Mouse (Mus musculus): ENCODE results near the gene Farp1.

Gene Farp1

DNA sequence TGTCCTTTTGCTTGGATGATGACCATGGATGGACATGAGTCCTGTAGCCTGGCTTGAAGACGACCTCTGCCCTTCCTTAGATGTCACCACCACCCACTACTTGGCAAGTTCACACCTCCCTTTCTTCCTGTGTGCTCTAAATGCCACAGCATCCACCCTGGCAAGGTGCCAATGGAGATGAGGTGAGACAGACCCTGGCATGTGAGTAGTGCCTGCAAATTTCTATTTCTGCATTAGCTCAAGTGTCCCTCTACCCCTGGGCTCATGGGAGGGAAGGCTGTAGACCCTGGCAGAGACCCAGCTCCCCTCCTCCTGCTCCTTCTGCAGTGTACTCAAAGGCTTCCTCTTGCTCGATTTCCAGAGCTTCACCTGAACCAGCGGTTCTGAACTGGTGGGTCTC, 279.9 kb downstream of the Farp1 start:
- DNase-seq (ENCODE audit: low spot score): peak; percentile 14

DNA sequence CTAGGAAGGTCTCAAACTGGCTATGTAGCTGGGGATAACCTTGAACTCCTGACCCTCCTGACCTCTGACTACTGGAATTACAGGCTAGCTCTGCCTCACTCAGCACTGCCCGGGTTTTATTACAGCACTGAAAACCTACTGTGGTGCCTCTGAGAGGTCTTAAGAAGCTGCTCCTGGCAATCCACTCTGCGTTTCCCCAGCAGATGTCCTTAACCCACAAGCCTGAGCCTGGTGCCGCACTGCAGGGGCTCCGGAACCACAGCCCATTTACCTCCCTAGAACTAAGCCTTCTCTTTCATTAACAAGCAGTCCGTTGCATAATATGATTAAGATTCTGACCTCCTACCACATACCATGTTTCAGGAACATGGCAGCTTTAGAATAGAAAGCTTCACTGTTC, 281.1 kb downstream of the Farp1 start:
- no peak for DNase-seq (ENCODE audit: low spot score)

DNA sequence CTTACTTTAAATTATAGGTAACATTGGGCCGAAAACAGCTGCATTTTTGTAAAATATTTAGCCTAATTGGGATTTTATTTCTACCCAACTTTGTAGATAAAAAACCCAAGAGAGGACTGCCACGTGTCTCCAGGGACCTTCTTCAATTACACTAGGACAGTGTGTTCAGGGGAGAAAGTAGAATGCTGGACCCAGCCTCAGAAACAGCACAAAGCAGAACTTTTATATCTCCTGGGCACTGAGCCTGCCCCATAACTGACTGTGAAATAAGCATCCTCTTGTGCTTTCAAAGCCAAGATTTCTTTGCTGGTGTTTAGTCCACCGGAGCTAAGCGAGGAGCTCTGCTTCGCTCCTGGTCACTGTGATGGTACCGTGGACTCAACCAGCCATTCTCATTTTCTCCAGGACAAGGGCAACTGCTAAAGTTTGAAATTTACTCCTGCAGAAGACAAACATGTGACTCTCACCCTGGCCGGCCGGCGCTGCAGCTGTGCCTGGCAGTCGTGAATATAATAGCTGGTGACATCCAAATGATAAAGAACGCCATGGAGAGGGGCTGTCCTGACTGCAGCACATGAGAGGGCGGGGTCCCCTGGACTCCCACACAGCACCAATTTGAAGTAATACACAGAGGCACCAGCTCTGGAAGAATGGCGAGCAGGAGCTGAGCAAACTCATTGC, 281.8 kb downstream of the Farp1 start:
- DNase-seq (ENCODE audit: low spot score): no peak

DNA sequence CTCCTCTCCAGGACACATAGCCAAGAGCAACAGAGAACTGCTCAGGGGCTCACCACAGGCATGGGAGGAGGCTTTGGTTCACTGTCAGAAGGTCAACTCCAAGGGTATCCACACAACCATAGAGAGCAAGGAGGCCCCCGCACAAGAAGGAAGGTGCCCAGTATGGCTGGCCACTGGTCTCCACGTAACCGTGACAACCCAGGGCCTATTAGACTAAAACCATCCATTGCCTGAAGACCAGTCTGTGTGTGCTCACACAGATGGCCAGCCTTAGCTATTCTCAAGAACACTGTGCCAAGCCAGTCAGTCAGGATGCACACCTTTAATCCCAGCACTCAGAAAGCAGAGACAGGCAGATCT, 282.3 kb downstream of the Farp1 start:
- DNase-seq (ENCODE audit: low spot score): no peak

DNA sequence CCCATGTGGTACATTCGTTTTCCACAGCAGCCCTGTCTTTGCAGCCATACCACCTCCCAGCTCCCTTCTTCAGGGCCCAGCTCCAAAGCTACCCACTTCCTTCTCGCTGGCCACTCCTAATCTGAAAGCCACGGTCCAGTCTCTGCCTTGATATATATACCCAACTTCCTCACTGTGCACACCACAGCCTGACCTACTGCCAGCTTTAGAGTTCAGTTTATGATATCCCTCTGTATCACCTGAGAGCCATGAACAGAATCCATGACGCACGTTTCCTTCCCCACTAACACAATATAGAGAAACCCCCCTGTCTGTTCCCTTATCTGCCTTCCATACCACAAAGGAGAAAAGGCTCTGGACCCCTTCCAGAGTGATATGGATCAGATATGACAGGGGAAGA, 283.4 kb downstream of the Farp1 start:
- DNase-seq (ENCODE audit: low spot score): no peak

DNA sequence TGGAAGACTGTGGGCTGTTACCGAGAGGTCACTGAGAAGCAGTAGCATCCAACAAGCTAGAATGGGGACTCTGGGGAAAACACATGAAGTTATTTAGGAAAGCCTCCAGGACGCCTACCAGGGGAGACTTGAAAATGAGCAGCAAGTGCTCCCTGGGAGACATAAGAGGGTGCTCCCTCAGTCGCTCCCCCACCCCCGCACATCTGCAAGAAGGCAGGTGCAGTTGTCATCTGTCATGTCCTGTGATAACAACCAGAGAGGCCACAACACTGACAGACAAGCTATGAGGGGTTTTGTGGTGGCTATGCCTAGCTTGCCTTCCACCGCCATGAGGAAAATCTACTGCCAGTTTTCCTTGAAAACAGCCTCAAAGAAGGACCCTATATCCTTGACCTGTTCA, 287.1 kb downstream of the Farp1 start:
- DNase-seq (ENCODE audit: low spot score): no peak

DNA sequence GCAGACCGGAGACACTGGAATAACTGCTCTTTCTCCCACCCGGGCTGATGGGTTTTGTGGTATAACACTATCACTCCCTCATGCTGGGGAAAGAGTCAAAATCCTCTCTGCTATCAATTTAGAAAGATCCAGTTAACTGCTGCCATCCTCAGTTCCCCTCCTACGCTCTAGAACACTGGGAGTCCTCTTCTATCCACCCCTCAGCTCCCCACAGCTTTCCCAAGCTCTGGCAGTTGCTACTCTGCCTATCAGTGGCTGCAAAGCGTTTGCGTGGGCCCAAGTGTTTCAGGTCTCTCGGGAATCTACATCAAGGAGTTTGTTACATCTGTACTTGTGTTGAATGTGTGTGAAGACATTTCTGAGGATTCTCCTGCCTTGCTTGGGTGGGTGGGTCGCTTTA, 287.6 kb downstream of the Farp1 start:
- DNase-seq (ENCODE audit: low spot score): no peak

DNA sequence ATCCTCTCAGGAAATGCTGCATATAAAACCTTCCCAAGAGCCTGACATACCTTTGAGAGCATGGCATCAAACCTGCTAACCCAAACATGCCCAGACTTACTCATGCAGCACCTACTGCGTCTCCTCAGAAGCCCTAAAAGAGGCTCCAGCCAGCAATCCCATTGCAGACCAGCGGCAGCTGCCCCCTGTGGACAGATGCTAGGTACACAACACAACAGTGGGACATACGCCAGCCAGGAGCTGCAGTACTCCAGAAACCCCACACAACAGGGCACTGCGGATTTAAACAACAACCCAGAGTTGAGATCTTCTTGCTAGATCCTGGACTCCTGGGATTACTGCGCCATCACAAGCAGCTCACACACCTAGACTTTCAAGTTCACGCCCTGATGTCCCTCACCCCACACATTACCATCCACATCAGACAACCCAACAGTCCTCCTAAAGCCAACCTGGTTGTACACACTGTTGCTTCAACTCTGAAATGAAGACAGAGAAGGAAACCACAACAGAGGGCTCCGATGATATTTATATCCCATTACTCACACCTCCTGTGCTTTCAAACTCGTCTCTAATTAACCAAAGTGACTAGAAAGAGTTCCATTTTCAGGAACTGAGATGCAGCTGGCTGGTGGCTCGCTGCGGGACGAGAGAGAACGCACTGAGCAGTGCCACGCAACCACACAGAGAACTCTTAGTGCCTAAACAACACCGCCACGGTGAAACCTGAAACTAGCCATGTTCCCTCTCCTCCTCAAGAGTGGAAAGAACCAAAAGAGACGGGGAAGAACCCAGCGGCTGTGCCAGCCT, 289.7 kb downstream of the Farp1 start:
- no peak for DNase-seq (ENCODE audit: low spot score)

DNA sequence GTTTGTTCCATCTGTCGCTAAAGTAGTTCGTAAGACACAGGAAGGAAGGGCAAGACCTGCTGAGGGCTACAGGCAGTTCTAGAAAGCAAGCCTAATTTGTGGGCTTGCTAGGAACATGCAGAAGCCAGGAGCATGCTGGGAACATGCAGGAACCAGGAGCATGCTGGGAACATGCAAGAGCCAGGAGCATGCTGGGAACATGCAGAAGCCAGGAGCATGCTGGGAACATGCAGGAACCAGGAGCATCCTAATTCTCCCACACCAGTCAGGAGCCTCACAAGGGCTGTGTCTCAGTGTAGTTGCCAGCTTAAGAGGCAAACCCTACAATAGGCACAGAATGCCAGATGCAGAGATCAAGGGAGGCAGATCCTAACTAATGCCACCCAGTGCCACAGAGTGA, 291.4 kb downstream of the Farp1 start:
- DNase-seq (ENCODE audit: low spot score): no peak

DNA sequence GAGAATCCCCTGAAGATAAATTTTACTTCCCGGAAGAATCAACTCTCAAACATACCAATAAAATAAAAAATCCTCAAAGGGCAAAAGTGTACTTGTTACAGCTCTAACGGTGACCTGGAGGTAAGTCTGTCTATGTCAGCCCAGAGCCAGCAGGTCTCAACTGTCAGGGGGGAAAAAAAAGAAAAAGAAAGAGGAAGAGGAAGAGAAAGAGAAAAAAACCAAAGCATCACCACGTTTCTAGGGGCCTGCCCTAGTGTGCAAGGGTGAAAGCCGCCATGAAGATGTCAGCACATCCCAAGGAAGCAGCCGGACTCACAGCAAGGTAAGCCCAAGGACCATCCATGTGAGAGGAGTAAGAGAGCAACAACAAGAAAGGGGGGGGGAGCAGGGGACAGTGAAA, 293.9 kb downstream of the Farp1 start:
- no peak for DNase-seq (ENCODE audit: low spot score)

DNA sequence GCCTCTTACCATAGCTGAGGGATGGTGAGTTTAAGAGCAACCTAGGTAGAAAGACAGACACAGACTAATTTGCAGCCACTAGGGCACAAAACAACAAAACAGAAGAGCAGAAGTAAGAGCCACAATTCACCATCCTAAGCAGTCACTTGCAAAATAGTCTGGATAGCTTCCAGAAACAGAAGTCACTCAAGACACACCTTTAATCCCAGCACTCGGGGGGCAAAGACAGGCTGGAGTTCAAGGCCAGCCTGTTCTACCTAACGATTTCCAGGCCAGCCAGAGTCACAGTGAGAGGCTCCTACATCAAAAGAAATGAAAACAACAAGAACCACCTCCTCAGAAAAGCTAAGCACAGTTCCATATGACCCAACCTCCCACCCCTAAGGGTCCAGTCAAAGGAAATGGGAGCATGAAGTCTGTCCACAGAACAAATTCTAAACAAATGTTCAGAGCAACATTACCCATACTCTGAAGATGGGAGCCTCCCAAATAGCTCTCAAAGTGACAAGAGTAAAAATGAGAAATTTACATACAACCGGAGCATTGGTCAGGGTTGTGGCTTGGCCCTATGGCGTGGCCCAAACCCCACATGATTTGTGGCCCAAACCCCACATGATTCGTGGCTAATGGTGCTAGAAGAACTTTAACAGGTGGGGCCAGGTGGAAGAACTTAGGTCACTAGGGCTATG, 294.5 kb downstream of the Farp1 start:
- DNase-seq (ENCODE audit: low spot score): no peak

DNA sequence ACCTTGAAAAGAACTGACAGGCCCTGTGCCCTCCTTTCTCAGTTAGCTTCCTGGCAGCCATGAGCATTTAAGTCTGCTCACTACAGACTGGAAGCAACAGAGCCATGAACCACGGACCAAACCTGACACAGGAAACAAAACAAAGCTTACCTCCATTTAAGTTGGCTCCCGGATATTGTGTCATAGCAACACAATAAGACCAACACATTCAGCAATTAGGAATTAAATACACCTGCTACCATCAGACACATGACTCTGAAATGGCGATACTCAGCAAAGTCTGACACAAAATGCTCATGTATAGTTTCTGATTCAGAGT, 295.0 kb downstream of the Farp1 start:
- DNase-seq (ENCODE audit: low spot score): no peak

Measured in MN1 (cell line).